Mouse (Mus musculus) heart, embryonic 14.5 days (tissue): ENCODE results near the gene Tmem107. TPM values are rescaled to one million over a fixed set of nuclear protein-coding genes. Genes with fewer than 3 reads are reported as not detected.

Experiments
- ATAC-seq: fragments of 200-750 bp; cut with Nextera tagmentation; 2 replicates; pipeline ENCODE4 v1.8.0; 2017; ENCODE audit warnings: low read depth, moderate TSS enrichment; ENCODE audit not compliant: insufficient number of reproducible peaks, insufficient read depth, low FRiP score
- H3K27ac ChIP-seq, 2 experiments: fragments of 200-500 bp in 1 of 2; fragments of 300-500 bp in 1 of 2; sonication (generic) in 1 of 2; replicated peaks in 1 of 2; 2 replicates each; pipeline ENCODE4 v1.5.1; 2012 to 2014; ENCODE audit warnings: low read depth in 2 of 2, low read length in 2 of 2, control low read depth in 1 of 2, mild to moderate bottlenecking in 1 of 2, mixed read lengths in 1 of 2; ENCODE audit not compliant: control insufficient read depth in 1 of 2, insufficient read depth in 1 of 2
- H3K27me3 ChIP-seq: fragments of 300-500 bp; sonication (generic); 2 replicates; pipeline ENCODE4 v1.6.1; 2014; ENCODE audit warnings: mild to moderate bottlenecking, low read length, control low read depth; ENCODE audit not compliant: control insufficient read depth, insufficient read depth
- H3K36me3 ChIP-seq: fragments of 300-500 bp; sonication (generic); 2 replicates; pipeline ENCODE4 v1.6.1; 2014; ENCODE audit warnings: mild to moderate bottlenecking, control low read depth, low read length, mixed read lengths; ENCODE audit not compliant: control insufficient read depth, insufficient read depth
- H3K4me1 ChIP-seq, 2 experiments: fragments of 200-500 bp in 1 of 2; fragments of 300-500 bp in 1 of 2; sonication (generic) in 1 of 2; 2 replicates each; pipeline ENCODE4 v1.6.1; 2012 to 2014; ENCODE audit warnings: low read length in 2 of 2, control low read depth in 1 of 2, mixed read lengths in 1 of 2; ENCODE audit not compliant: control insufficient read depth in 2 of 2, insufficient read depth in 2 of 2
- H3K4me2 ChIP-seq: fragments of 300-500 bp; sonication (generic); 2 replicates; pipeline ENCODE4 v1.6.1; 2014; ENCODE audit warnings: mild to moderate bottlenecking, low read length
- H3K4me3 ChIP-seq, 2 experiments: fragments of 200-500 bp in 1 of 2; fragments of 300-500 bp in 1 of 2; sonication (generic) in 1 of 2; 2 replicates each; pipeline ENCODE4 v1.5.1; 2012 to 2014; ENCODE audit warnings: low read length in 2 of 2, mild to moderate bottlenecking in 2 of 2, control low read depth in 1 of 2, low read depth in 1 of 2, moderate library complexity in 1 of 2; ENCODE audit not compliant: control insufficient read depth in 1 of 2, insufficient read depth in 1 of 2
- H3K9ac ChIP-seq: fragments of 300-500 bp; sonication (generic); 2 replicates; pipeline ENCODE4 v1.6.1; 2014; ENCODE audit warnings: mild to moderate bottlenecking, low read length
- H3K9me3 ChIP-seq: fragments of 300-500 bp; sonication (generic); 2 replicates; pipeline ENCODE4 v1.6.1; 2016; ENCODE audit warnings: low read length, control low read depth; ENCODE audit not compliant: control insufficient read depth
- WGBS: fragments of 180-500 bp; shearing (Covaris S2); extraction: QIAGEN DNeasy Blood & Tissue Kit; methylation state at CpG from one replicate; pipeline ENCODE4 v1.1.7; 2014; 5-methylcytosine and 5-hydroxymethylcytosine counted together
- polyA plus RNA-seq: library from polyadenylated mRNA; unstranded; fragments of >200 nt; fragmentation: Nextera tagmentation; extraction: Ambion mirVana; gene quantifications from 2 replicates; pipeline ENCODE4 v1.2.1, GENCODE M21; 2014

Tmem107 gene
- polyA plus RNA-seq, 1 experiment from 2014 or later: 33.5 TPM

DNA sequence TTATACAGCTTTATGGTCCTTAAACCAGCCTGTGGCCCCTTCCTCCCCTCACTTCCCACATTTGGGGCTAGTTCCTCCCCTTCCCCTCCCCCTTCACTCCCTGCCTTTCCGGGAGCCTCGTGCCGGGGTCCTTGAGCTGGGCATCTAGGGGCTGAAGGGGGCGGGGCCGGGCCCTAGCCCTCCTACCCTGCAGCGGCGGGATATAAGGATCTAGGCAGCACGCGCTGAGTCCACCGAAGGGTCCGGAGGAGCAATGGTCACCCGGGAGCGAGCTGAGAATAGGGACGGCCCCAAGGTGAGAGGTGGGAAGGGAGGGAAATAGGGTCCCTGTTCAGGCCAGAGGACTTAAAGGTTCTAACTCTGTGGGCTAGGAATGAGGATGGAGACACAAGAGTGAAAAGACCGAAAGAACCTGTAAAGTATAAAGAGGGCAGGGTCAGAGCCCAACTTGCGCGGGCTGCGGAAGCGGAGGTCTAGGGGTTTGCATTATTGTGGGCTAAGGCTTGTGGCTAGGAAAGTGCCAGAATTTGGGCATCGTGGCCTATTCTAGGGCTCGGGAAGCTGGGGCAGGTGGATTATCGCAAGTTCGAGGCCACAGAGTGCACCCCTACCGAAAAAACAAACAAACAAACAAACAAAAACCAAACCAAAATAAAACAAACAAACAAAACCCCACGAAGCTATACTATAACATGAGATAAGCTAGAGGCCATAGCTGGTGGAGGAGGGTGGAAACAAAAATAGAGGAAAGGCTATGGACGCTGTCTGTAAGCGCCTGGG lies 49.8 kb downstream of the Tmem107 start, which contains the start of gene Hes7:
TSS of gene Hes7 (plus strand) at position 184 of the 780 bp plus-strand sequence.
- WGBS: 3% methylated on average over 27 of the region's 27 CpGs
- no peak for ATAC-seq
- peak within 1 kb of the TSS; percentile 84 for H3K4me2 ChIP-seq
- no peaks in the 10 kb centered on the region for H3K9me3 ChIP-seq
- H3K4me1 ChIP-seq: peaks cover 10 to 28% of the 10 kb centered on the region in 2 experiments
- no peaks in the 10 kb centered on the region for H3K27me3 ChIP-seq
- H3K27ac ChIP-seq: peak within 1 kb of the TSS in 1 of 2 experiments; percentile 80; a peak in 1 of 4 replicates
- peak within 1 kb of the TSS; percentile 84 for H3K9ac ChIP-seq
- H3K4me3 ChIP-seq: peak within 1 kb of the TSS; percentile 70 to 73
- no peaks in the 10 kb centered on the region for H3K36me3 ChIP-seq

DNA sequence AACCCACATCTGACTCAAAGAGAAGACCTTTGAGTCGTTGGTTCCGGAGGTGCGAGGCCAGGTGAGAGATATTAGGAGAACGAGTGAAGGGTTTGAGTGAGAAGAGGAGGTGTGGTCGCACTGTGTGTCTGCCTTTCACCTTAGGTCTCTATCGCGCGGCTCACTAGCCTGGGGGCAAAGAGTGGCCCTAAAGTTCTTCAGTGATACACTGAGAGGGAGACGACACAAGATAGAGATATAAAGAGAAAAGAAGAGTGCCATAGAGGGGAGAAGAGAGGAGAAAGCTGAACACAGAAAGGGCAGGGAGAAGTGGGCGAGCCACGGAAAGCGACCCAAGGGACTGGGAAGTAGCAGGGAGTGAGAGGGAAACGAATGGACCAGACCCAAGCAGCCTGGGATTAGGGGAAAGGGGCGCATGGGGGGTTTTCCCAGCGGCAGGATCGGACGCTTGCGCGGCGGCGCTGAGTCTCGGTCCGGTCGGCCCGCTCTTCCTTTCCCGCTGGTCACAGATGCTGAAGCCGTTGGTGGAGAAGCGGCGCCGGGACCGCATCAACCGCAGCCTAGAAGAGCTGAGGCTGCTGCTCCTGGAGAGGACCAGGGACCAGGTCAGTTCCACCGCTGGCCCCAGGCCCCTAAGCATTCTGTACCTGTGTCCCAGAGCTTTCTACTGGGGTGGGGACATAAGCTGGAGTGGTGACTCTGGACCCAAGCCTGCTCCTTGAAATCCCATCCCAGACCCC lies 50.6 kb downstream of the Tmem107 start:
- Histone ChIP-seq H3K4me3 (peak overlapping the region; percentile 70 to 73), H3K36me3 (no peaks in the 10 kb centered on the region), H3K9me3 (no peaks in the 10 kb centered on the region), H3K4me1 (peaks cover 10 to 34% of the 10 kb centered on the region in 2 experiments), H3K4me2 (peak overlapping the region; percentile 84), H3K9ac (peak overlapping the region; percentile 77), H3K27me3 (no peaks in the 10 kb centered on the region), H3K27ac (peak overlapping the region in 1 of 2 experiments; percentile 80; a peak in 2 of 4 replicates)
- WGBS: 1% methylated on average over 33 of the region's 33 CpGs
- no peak for ATAC-seq

DNA sequence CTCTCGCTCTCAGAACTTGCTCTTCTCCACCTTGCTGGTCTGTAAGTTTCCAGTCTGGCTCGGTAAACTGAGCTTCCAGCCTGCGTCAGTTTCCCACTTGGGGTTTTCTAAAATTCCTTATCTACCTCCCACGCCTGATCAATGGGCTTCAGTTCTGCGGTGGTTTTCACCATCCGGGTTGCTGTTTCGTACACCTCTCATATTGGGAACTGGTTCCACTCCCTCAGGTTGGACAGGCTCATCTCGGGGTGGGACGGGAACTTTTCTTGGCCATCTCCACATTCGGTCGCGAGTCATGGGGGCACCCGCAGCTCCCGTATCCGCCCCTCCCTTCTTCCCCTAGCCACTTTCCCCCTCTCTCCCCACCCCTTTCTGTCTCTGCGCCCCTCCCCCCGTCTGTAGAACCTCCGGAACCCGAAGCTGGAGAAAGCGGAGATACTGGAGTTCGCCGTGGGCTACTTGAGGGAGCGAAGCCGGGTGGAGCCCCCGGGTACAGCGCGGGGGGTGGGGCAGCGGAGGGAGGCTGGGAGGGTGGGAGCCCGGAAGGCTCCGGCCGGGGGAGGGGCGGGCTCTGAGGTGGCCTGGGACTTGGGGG lies 51.2 kb downstream of the Tmem107 start:
- WGBS: under 1% methylated on average over 32 of the region's 32 CpGs
- peak overlapping the region; percentile 80 to 89; a peak in 3 of 4 replicates for H3K27ac ChIP-seq
- H3K9me3 ChIP-seq: no peaks in the 10 kb centered on the region
- peak overlapping the region; percentile 84 for H3K4me2 ChIP-seq
- H3K4me3 ChIP-seq: peak overlapping the region; percentile 70 to 73
- ATAC-seq: no peak
- peak overlapping the region; percentile 77 for H3K9ac ChIP-seq
- no peaks in the 10 kb centered on the region for H3K27me3 ChIP-seq
- peaks cover 10 to 35% of the 10 kb centered on the region in 2 experiments for H3K4me1 ChIP-seq
- H3K36me3 ChIP-seq: no peaks in the 10 kb centered on the region

DNA sequence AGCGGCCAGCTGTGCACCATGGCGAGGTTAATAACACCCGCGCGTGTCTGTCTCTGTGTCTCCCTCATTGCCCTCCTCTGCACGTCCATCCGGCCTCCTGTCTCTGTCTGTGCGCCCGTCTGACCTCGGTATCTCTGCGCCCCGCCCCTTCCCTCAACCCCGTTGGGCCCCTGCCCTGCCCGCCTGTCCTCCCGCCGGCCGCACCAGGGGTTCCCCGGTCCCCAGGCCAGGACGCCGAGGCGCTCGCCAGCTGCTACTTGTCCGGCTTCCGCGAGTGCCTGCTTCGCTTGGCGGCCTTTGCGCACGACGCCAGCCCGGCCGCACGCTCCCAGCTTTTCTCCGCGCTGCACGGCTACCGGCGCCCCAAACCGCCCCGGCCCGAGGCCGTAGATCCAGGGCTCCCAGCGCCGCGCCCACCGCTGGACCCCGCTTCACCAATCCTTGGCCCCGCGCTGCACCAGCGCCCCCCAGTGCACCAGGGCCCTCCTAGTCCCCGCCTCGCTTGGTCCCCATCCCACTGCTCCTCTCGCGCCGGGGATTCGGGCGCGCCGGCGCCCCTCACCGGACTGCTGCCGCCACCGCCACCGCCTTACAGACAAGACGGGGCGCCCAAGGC lies 51.8 kb downstream of the Tmem107 start, which contains the start of gene 9130213A22Rik:
TSS of gene 9130213A22Rik (minus strand) at position 254 of the 616 bp plus-strand sequence.
- Histone ChIP-seq H3K4me1 (peaks cover 13 to 33% of the 10 kb centered on the region in 2 experiments), H3K27me3 (no peaks in the 10 kb centered on the region), H3K4me3 (peak within 1 kb of the TSS; percentile 70 to 73), H3K9ac (peak within 1 kb of the TSS; percentile 77), H3K36me3 (no peaks in the 10 kb centered on the region), H3K27ac (peak within 1 kb of the TSS; percentile 80 to 89), H3K4me2 (peak within 1 kb of the TSS; percentile 84), H3K9me3 (no peaks in the 10 kb centered on the region)
- WGBS: under 1% methylated on average over 66 of the region's 66 CpGs
- peak; percentile 63 for ATAC-seq

Other genes with a start within 250 kb of the Tmem107 start
- gene Ndel1, start 198.9 kb upstream of the Tmem107 start, polyA plus RNA-seq: 61.8 and 63.2 TPM in 2 replicates
- gene Rnf222, start 182.3 kb upstream of the Tmem107 start, polyA plus RNA-seq: 0.05 TPM in 1 of 2 replicates, not detected in the other
- gene Rpl26, start 169.2 kb upstream of the Tmem107 start, polyA plus RNA-seq: 669 and 732 TPM in 2 replicates
- not detected in 2 replicates for gene Odf4, start 143.7 kb upstream of the Tmem107 start, polyA plus RNA-seq
- gene Arhgef15, start 113.3 kb upstream of the Tmem107 start, polyA plus RNA-seq: 10.7 and 10.8 TPM in 2 replicates
- gene Slc25a35, start 102.7 kb upstream of the Tmem107 start, polyA plus RNA-seq: 1.1 and 1.2 TPM in 2 replicates
- 68.8 and 71.8 TPM in 2 replicates for gene Rangrf, start 95.6 kb upstream of the Tmem107 start, polyA plus RNA-seq
- gene Pfas, start 62.3 kb upstream of the Tmem107 start, polyA plus RNA-seq: 14.3 and 16.5 TPM in 2 replicates
- 38.8 and 43.8 TPM in 2 replicates for gene Ctc1, start 54.9 kb upstream of the Tmem107 start, polyA plus RNA-seq
- gene Aurkb, start 25.2 kb upstream of the Tmem107 start, polyA plus RNA-seq: 61.7 and 64.8 TPM in 2 replicates
- gene Borcs6, start 11.1 kb upstream of the Tmem107 start, polyA plus RNA-seq: 13.0 and 14.1 TPM in 2 replicates
- 81.5 and 93.9 TPM in 2 replicates for gene Vamp2, start 17.7 kb downstream of the Tmem107 start, polyA plus RNA-seq
- gene Per1, start 24.4 kb downstream of the Tmem107 start, polyA plus RNA-seq: 16.0 and 17.8 TPM in 2 replicates
- gene Hes7, start 49.6 kb downstream of the Tmem107 start, polyA plus RNA-seq: 0.43 and 0.47 TPM in 2 replicates
- 0.28 and 1.2 TPM in 2 replicates for gene 9130213A22Rik, start 51.8 kb downstream of the Tmem107 start, polyA plus RNA-seq
- 0.09 and 0.15 TPM in 2 replicates for gene Aloxe3, start 55.1 kb downstream of the Tmem107 start, polyA plus RNA-seq
- gene Alox12b, start 86.2 kb downstream of the Tmem107 start, polyA plus RNA-seq: not detected in 2 replicates
- gene Alox8, start 127.0 kb downstream of the Tmem107 start, polyA plus RNA-seq: 1.3 and 2.7 TPM in 2 replicates
- 0.08 and 0.12 TPM in 2 replicates for gene Gucy2e, start 166.2 kb downstream of the Tmem107 start, polyA plus RNA-seq